Mouse (Mus musculus): ENCODE data around the gene Ano4.

GRCm38 (mm10) chr10:89177921-89178320 is 166.6 kb downstream of the Ano4 start:
- TF ChIP-seq CTCF (IDR thresholded peaks at IDR 0.05; ENCODE audit: low read depth, low read length) (no peak), POLR2A (IDR thresholded peaks at IDR 0.05; ENCODE audit: extremely low read depth, insufficient read depth, low read length) (no peak)
